Mouse (Mus musculus) bone marrow, adult 2 months (tissue): Measurements from ENCODE around the gene Tssk6.

Source experiments
- CTCF ChIP-seq: fragments of 200-500 bp; IDR thresholded peaks from 2 replicates; pipeline ENCODE4 v1.5.1; 2011; ENCODE audit warnings: low read length, control low read depth; ENCODE audit not compliant: control insufficient read depth, insufficient read depth
- POLR2A ChIP-seq: fragments of 200-500 bp; IDR thresholded peaks from 2 replicates; pipeline ENCODE4 v1.6.1; 2011; ENCODE audit warnings: low read depth, mild to moderate bottlenecking, control low read depth, low read length, borderline replicate concordance; ENCODE audit not compliant: control insufficient read depth

DNA sequence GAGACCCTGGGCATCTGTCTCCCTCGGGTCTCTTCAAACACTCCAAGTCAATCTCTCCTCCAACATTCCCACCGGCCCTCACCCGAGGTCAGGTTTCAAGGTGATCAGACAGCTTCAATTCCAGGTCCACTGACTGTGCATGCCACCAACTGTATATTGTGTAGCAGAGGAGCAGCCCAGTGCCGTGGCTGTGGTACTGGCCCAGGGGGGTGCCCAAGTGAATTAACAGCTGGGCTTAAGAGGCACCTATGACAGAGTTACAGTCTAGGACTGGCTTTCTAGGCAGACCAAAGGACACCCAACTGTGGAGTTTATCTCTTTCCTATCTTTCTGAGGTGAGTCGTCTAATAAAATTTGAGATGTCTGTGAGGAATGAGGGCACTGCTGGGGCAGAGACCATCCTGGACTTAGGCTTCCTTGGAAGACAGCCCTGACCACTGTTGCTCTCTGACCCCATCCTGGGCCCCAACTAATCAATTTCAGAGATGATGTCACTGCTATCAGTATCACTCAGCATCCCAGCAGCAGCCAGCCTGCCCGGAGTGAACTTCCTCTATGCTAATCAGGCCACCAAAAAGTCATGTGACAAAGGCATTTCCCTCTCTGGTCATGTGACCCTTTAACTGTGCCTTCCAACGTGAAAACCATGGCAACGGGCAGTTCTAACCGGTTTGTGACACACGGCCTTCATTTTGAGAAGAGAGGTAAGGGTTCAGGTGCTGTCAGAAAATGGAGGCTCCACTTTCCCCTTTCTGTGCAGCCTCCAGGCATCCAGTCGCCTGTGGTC is 18.1 kb downstream of the Tssk6 start:
- TF ChIP-seq CTCF (no peak), POLR2A (no peak)
